Mouse (Mus musculus): ENCODE results near the gene Gpr165. TPM values are rescaled to one million over a fixed set of nuclear protein-coding genes. Genes with fewer than 3 reads are reported as not detected.

Gene Gpr165
- not detected in 2 replicates for total RNA-seq (2014; rRNA removed)
- polyA plus RNA-seq (2012; rRNA removed): not detected in 2 replicates

DNA sequence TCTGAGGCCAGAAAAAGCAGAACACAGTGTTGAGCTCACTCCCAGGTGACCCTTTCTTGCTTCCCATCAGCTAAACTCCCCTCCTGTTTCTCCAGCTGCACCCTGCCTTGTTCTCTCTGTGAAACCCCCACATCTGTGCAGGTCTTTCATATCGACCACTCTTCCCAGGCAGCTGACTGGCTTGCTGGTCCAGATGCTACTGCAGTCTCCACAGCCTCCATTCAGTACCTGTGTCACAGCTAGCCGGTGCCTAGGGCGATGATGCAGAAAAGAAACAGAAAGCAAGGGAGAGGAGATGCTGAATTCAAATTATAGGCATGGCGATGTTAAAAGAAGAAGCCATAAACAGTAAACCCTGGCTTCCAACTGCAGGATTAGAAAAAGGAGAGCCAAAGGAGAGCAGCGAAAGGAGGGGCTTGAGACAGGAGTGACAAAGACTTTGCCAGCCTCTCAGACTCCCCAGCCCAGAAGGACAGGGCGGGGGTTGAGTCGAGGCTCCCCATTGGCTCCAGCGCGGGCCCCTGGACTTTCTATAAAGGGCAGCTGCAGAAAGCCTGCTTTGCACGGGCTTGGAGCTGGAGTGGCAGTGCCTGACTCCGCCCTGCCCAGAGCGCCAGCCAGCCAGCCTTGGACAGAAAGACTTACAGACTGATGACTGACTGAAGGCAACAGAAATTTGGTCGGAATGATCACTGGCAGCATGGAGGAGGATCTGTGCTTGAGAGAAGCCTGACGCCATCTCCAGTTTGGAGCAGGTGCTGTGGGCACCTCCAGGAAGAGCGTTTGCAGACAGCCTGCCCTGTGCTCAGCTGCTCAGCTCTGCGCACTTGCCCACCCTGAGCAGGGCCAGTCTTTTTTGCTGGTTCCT, at the start of gene Gpr165:
Gpr165 (plus strand) TSS at position 535 of the 868 bp plus-strand sequence.
- Histone ChIP-seq H3K4me1 (ENCODE audit: control insufficient read depth, insufficient read depth, low read length) (no peaks in the 10 kb centered on the region), H3K36me3 (ENCODE audit: control insufficient read depth, insufficient read depth, low read length) (no peaks in the 10 kb centered on the region), H3K9ac (ENCODE audit: low read depth, low read length) (no peak within 1 kb of the TSS), H3K27ac (replicated peaks; ENCODE audit: insufficient read depth, low read depth, low read length) (no peak within 1 kb of the TSS), H3K4me3 (ENCODE audit: insufficient read depth, low read depth, low read length) (no peak within 1 kb of the TSS), H3K27me3 (ENCODE audit: control insufficient read depth, insufficient read depth, low read length) (no peaks in the 10 kb centered on the region), H3K79me2 (ENCODE audit: control insufficient read depth, insufficient read depth, low read length) (no peaks in the 10 kb centered on the region)
- WGBS: 9% methylated on average over 16 of the region's 16 CpGs
- DNase-seq (ENCODE audit: extremely low read depth, low read depth, low spot score): no peak
- TF ChIP-seq POLR2A (IDR thresholded peaks at IDR 0.05; ENCODE audit: extremely low read depth, insufficient read depth, low read length): no peak
- no peak for TF ChIP-seq CTCF (IDR thresholded peaks at IDR 0.05; ENCODE audit: low read depth, low read length)

DNA sequence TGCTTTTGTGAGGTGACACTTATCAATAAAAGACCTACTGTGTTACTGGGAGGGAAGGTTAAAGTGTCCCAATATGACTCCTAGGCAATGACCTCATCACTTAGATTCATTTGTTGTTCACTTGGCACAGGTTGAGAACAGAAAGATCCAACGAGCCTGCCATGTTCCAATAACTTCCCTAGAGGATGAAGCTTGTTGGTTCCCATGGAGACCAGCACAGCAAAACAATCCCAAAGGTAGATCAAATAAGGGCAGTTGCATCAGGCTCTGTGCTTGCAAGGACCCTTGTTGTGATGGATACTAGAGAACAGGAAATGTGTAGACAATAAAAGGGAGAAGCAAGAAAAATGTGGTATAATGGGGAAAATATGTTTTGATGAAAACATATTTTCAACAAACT, 38.4 kb upstream of the Gpr165 start:
- Histone ChIP-seq H3K36me3 (ENCODE audit: control insufficient read depth, insufficient read depth, low read length) (no peaks in the 10 kb centered on the region), H3K27me3 (ENCODE audit: control insufficient read depth, insufficient read depth, low read length) (no peaks in the 10 kb centered on the region), H3K79me2 (ENCODE audit: control insufficient read depth, insufficient read depth, low read length) (no peaks in the 10 kb centered on the region), H3K27ac (replicated peaks; ENCODE audit: insufficient read depth, low read depth, low read length) (no peak overlapping the region), H3K4me1 (ENCODE audit: control insufficient read depth, insufficient read depth, low read length) (no peaks in the 10 kb centered on the region), H3K4me3 (ENCODE audit: insufficient read depth, low read depth, low read length) (no peak overlapping the region), H3K9ac (ENCODE audit: low read depth, low read length) (no peak overlapping the region)
- TF ChIP-seq CTCF (IDR thresholded peaks at IDR 0.05; ENCODE audit: low read depth, low read length): no peak
- no peak for TF ChIP-seq POLR2A (IDR thresholded peaks at IDR 0.05; ENCODE audit: extremely low read depth, insufficient read depth, low read length)
- no peak for DNase-seq (ENCODE audit: extremely low read depth, low read depth, low spot score)
- WGBS: 48% methylated on average over 1 of the region's 1 CpGs

Data from liver, adult 2 months (tissue).